Mouse (Mus musculus) gastrocnemius, postnatal 36 days (tissue): ENCODE measurements around the gene Mtg1. TPM values are rescaled to one million over a fixed set of nuclear protein-coding genes. Genes with fewer than 3 reads are reported as not detected.

Experiments
- DNase-seq, 2 experiments: peaks; one replicate each; pipeline ENCODE4 v3.0.0; 2022
- intact Hi-C: fragments of 180-260 bp; cut with DNase I; formaldehyde crosslinking; loops from one replicate; pipeline ENCODE4 v1.15.1; 2025
- total RNA-seq, 2 experiments: library from RNA; stranded (reverse); gene quantifications; 2 replicates each; pipeline ENCODE4 v1.2.3; 2021

Mtg1 gene
- total RNA-seq, 2 experiments from 2014 or later = 24.4 to 25.2 TPM

DNA sequence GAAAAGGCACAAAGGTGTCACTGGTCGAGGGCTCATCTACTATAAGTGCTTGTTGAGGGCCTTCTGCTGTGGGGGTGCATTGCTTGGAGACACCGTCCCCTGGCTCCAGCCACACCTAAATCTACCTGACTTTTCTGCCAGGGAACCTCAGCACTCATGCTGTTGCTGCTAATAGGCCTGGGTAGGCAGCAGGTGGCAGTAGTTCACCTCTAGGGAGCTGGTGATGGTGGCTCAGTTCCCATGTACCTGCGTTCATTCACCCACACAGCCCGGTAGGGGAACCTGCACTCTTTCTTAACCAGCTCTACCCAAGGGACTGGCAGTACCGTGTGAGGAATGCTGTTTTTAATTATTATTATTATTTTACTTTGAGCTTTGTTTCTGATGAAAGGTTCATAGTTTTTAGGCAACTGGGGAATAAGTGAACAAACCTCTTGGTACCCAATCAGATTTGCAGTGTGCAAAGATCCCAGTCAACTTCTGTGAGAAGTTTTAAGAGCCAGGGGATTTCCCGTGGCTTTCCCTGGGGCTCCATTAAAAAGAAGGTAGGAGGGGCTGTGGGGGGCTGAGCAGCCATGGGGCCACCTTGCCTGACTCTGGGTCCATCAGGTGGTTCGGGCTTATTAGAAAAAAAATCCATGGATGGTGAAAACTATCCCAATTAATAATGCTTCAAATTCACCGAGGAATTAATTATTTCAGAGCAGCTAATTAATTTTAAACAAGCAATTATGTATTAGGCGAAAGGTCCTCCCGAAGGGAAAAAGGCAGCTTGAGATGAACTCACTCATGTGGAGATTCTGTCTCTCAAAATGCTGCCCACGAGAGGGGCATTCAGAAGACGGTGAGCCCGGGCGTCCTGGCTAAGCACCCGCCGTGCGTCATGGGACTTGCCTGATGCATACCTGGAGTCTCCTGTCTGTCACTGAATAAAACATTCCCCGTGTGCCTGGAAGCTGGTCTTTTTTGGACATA, 49.6 kb downstream of the Mtg1 start:
- no peak for DNase-seq
- intact Hi-C loops = no loop called here

DNA sequence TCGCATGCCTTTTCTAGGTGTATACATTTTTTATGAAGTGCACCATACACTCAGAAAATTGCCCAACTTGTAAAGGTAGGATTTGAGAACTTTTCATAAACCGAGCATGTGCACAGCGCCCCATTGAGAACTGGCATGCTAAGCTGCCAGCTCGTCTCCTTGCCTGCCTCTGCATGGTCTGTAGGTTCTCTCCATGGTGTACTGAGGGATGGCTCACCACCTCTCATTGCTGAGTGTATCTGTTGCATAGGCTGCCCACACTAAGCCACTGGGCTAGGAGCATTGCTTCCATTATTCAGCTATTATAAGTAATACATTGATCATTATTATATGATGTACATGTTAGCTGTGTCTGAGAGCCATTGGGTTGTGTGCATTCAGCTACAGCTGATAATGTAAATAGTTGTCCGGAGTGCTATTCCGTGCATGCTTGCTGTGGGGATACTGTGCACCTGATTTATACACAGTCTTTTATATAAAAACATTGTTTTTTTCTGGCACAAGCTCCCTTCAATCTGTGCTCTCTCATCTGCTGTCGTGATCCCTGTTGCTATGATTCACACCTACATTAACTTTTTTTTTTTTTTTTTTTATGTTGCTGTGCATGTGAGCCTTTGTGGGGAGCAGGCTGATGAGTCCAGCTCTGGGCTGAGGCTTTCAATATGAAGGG, 50.5 kb downstream of the Mtg1 start:
- intact Hi-C loops = no loop called here
- no peak for DNase-seq

DNA sequence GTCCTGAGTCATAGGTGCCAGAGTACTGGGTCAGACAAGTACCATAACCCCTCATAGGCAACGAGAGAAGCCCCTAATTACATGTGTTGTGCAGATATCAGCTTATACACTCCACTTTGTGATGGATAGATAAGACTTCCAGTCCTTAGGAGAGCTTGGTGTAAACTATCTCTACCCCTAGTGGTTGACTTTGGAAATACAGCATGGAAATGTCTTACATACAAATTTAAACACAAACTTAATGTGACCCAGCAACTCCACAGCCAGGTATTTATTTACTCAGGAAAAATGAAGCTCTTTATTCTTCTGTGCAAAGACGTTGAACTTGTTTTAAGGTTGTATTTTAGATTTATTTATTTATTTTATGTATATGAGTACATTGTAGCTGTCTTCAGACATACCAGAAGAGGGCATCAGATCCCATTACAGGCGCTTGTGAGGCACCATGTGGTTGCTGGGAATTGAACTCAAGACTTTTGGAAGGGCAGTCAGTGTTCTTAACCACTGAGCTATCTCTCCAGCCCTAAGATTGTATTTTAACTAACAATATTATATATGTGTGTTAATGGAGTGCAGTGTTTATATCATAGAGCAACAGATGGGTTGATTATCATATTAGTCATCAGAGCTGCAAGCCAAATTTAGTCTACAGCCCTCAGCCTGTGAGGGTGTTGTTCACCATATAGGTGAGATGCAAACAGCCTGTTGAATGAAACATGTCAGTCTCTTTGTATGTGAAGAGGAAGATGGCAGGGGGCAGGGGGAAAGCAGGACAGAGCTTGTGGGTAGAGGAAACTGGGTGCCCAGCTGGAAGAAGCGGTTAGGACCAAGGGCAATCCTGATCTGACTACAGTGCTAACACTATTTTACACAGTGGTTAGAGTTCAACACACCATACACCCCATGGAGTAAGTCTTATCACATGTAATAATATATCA, 51.3 kb downstream of the Mtg1 start:
- intact Hi-C loops = no loop called here

DNA sequence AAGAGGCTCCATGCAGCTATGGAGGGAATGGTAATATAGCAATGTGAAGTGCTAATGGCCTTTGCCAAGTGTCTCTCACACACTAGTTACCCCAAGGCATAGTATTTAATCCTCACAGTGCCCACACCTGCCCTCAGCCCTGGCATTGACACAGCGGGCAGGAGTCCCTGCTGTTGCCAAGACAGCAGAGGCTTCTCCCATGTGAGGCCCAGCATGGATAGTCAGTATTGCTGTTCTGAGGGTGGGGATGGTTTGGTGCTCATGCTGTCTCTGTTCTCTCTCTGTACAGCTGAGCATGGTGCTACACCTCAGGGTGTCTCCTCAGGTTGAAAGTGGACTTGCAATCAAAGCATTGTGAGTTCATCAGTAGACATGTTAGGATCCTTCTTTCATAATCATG, 53.1 kb downstream of the Mtg1 start:
- intact Hi-C loops = no loop called here
- no peak for DNase-seq

More for the DNA sequence above, 51.3 kb downstream of the Mtg1 start:
- no peak for DNase-seq

DNA sequence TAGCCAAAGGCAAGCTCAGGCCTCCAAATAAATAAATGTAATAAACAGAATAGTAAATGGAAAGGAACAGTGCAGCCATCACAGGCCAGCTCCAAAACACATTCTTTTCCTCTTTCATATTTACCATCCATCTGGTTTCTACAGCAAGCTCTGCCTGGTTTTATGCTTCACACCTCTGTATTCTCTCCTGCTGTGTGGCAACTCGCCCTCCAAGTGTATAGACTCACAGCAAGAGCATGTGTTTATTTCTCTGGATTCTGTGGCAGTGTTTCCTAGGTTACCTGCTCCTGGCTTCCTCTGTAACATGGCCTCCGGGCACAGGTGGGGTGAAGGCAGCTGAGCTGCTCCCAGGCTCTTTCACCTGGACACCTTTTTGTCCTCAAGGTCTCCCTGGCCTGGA, 55.1 kb downstream of the Mtg1 start:
- DNase-seq = no peak
- intact Hi-C loops = no loop called here

DNA sequence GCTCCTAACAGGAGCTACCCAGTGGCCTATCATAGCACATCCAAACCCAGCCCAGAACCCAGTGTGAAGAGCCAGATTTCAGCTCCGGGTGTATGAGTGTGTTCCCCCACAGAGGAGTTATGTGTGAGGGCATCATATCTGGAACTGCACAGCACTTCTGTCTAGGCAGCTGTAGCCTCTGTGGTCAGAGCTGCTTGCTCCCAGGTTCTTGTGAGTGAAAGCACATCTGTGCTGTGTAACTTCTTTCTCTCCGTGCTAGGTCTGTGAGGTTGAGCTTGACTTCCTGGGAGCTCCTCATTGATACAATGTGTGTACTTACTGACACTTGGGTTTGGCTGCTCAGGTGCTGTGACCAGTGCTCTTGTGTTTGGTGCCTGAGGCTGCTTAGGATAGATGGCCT, 55.5 kb downstream of the Mtg1 start:
- intact Hi-C loops = no loop called here
- no peak for DNase-seq

DNA sequence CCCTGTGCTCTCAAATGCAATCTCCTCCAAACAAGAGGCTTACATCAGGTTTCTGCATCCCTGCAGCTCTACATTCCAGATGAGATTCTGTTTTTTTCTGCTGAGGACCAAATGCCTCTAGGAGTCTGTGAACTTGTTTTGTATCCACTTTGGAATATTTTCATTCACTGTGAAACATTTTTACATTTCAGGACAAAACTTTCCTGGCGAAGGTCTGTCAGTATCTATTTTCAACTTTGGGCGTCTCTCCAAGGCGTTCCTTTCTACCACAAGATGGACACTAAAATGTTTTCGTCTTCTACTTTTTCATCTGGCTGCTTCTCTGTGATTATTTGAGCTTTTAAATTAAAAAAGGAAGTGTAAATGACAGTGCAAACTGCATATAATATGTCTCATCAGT, 56.7 kb downstream of the Mtg1 start:
- intact Hi-C loops = no loop called here

DNA sequence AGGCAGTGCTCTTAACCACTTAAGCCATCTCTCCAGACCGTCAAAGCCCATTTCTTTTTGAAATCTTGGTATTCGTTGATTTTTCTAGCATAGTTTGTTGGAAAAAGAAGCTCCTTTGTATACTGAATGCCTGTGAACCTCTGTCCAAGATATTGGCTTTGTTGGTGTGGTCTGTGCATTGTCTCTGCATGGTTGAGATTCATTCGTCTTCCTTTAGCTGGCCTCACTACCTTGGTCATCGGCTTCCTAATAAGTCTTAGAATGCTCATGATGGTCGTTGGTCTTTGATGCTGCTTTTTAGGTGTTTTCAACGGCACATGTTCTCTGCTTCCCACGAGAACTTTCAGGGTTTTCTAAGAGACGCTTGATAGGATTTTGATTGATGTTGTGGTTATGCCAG, 58.6 kb downstream of the Mtg1 start:
- DNase-seq = no peak
- intact Hi-C loops = no loop called here

More for the DNA sequence above, 56.7 kb downstream of the Mtg1 start:
- no peak for DNase-seq

Other genes with a start within 250 kb of the Mtg1 start
- gene Kndc1, start 242.9 kb upstream of the Mtg1 start, total RNA-seq = not detected
- not detected for gene Utf1, start 193.8 kb upstream of the Mtg1 start, total RNA-seq
- not detected for gene 6430531B16Rik, start 158.8 kb upstream of the Mtg1 start, total RNA-seq
- under 1 TPM; 0.74 to 0.89 TPM for gene Adam8, start 145.0 kb upstream of the Mtg1 start, total RNA-seq
- 1 to 10 TPM; 7.7 to 8.2 TPM for gene Zfp511, start 101.2 kb upstream of the Mtg1 start, total RNA-seq
- 10 to 100 TPM; 16.8 to 19.2 TPM for gene Tubgcp2, start 100.9 kb upstream of the Mtg1 start, total RNA-seq
- not detected for gene Msx3, start 88.5 kb upstream of the Mtg1 start, total RNA-seq
- gene Caly, start 55.0 kb upstream of the Mtg1 start, total RNA-seq = under 1 TPM in 1 of 2 experiments, not detected in 1; 0.33 TPM
- gene Prap1, start 44.2 kb upstream of the Mtg1 start, total RNA-seq = not detected
- 10 to 100 TPM; 38.9 to 42.5 TPM for gene Fuom, start 35.1 kb upstream of the Mtg1 start, total RNA-seq
- gene Paox, start 21.8 kb upstream of the Mtg1 start, total RNA-seq = 1 to 10 TPM; 3.1 to 3.7 TPM
- gene Echs1, start 21.1 kb upstream of the Mtg1 start, total RNA-seq = 100 to 1,000 TPM; 105 to 146 TPM
- gene Sprn, start 17.3 kb downstream of the Mtg1 start, total RNA-seq = under 1 TPM in 1 of 2 experiments, not detected in 1; 0.27 TPM
- gene Olfr522, start 27.2 kb downstream of the Mtg1 start, total RNA-seq = not detected
- not detected for gene Olfr523, start 35.7 kb downstream of the Mtg1 start, total RNA-seq
- gene Olfr524, start 68.4 kb downstream of the Mtg1 start, total RNA-seq = not detected
- gene Cd163l1, start 80.7 kb downstream of the Mtg1 start, total RNA-seq = not detected
- not detected for gene 5830411N06Rik, start 109.7 kb downstream of the Mtg1 start, total RNA-seq
- not detected for gene Olfr525, start 183.3 kb downstream of the Mtg1 start, total RNA-seq
- not detected for gene Olfr527, start 196.5 kb downstream of the Mtg1 start, total RNA-seq
- gene Olfr60, start 224.1 kb downstream of the Mtg1 start, total RNA-seq = not detected
- gene Olfr530, start 238.8 kb downstream of the Mtg1 start, total RNA-seq = not detected